Comparison of ENCODE assay signal across 16 mouse cellular contexts in the genomic region with DNA sequence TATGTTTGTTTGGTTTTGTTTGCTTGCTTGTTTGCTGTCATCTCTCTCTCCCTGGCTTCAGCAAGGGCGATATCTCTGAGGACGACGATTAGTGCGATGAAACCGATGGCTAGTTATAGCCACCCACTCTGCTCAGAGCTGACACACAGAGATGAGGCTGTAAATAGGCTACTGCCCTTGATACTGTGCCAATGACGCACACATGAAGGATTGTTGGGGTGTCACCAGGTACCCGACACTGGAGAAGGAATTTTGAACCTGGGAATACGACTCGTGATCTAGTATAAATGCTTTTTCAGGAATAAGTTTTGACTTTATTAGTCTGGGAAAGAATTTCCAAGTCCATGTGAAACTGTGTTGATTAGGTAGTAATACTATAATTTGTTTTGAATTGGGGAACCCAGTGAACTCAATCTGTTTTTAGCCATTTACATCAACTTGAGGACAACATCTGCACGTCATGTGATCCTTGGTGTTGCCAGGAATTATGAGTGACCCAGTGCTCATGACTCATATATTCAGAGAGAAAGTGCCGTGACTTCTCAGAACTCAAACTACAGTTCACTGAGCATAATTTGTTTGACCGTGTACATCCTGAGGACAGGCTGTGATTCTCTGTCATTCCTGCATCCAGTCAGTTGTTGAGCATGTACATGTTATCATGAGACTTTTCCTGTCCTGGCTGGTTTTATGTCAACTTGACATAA.
DNase-seq lines count a peak whose midpoint lies in the region; ATAC-seq lines count a peak whose summit lies in the region.
"Had no signal": no experiment of that assay in that cellular context is flagged by ENCODE, and none has a peak within 500 bp of the region (broad histone marks: within the 10 kb centered on the region; RNA-seq: fewer than 3 reads in every experiment).

No protein-coding gene starts in this region.

- no peaks in the 10 kb centered on the region for H3K36me3 ChIP-seq in heart, embryonic 11.5 days (ENCODE audit: control insufficient read depth, insufficient read depth, low read length)
- H3K36me3 ChIP-seq in kidney, embryonic 14.5 days (ENCODE audit: control insufficient read depth, insufficient read depth, low read length): no peaks in the 10 kb centered on the region
- H3K36me3 ChIP-seq: hindbrain, embryonic 12.5 days; intestine, embryonic 15.5 days; limb, embryonic 13.5 days; stomach, embryonic 15.5 days had no signal

- H3K4me3 ChIP-seq in heart, embryonic 11.5 days (ENCODE audit: low read depth, low read length): no peak overlapping the region
- no peak overlapping the region for H3K4me3 ChIP-seq in kidney, embryonic 14.5 days (ENCODE audit: low read length)
- H3K4me3 ChIP-seq: hindbrain, embryonic 12.5 days; intestine, embryonic 15.5 days; limb, embryonic 13.5 days; stomach, embryonic 15.5 days had no signal

- ATAC-seq in heart, embryonic 11.5 days (replicated peaks; ENCODE audit: insufficient number of reproducible peaks, low FRiP score, low TSS enrichment): no peak
- no peak for ATAC-seq in kidney, embryonic 14.5 days (ENCODE audit: low FRiP score, low TSS enrichment)
- ATAC-seq: forebrain, embryonic 16.5 days; intestine, embryonic 15.5 days had no signal

- no peaks in the 10 kb centered on the region for H3K27me3 ChIP-seq in heart, embryonic 11.5 days (ENCODE audit: control insufficient read depth, insufficient read depth, low read length)
- no peaks in the 10 kb centered on the region for H3K27me3 ChIP-seq in kidney, embryonic 14.5 days (ENCODE audit: control insufficient read depth, insufficient read depth, low read length)
- H3K27me3 ChIP-seq: hindbrain, embryonic 12.5 days; intestine, embryonic 15.5 days; limb, embryonic 13.5 days; stomach, embryonic 15.5 days had no signal

- H3K9me3 ChIP-seq in heart, embryonic 11.5 days (replicated peaks; ENCODE audit: control insufficient read depth, low read length): no peaks in the 10 kb centered on the region
- no peaks in the 10 kb centered on the region for H3K9me3 ChIP-seq in kidney, embryonic 14.5 days (ENCODE audit: control insufficient read depth, low read length)
- H3K9me3 ChIP-seq: hindbrain, embryonic 12.5 days; intestine, embryonic 15.5 days; limb, embryonic 13.5 days; stomach, embryonic 15.5 days had no signal

- no peaks in the 10 kb centered on the region; the same call in 1 of the 2 replicates for H3K4me1 ChIP-seq in heart, embryonic 11.5 days (ENCODE audit: control insufficient read depth, insufficient read depth, low read length)
- H3K4me1 ChIP-seq in kidney, embryonic 14.5 days (ENCODE audit: control insufficient read depth, insufficient read depth, low read length): no peaks in the 10 kb centered on the region
- H3K4me1 ChIP-seq: hindbrain, embryonic 12.5 days; intestine, embryonic 15.5 days; limb, embryonic 13.5 days; stomach, embryonic 15.5 days had no signal

- WGBS in heart, embryonic 11.5 days (ENCODE audit: insufficient replicate concordance): 83% methylated on average over 12 of the region's 12 CpGs
- WGBS in kidney, embryonic 14.5 days: 83% methylated on average over 12 of the region's 12 CpGs

- no peak overlapping the region for H3K9ac ChIP-seq in heart, embryonic 11.5 days (ENCODE audit: low read depth, low read length)
- no peak overlapping the region for H3K9ac ChIP-seq in kidney, embryonic 14.5 days (ENCODE audit: low read depth, low read length)
- H3K9ac ChIP-seq: hindbrain, embryonic 12.5 days; intestine, embryonic 15.5 days; limb, embryonic 13.5 days; stomach, embryonic 15.5 days had no signal

- peak; percentile 40 to 85 for DNase-seq in adrenal gland, adult (ENCODE audit: inconsistent age in 2 of 2, low spot score in 1 of 2)
- no peak for DNase-seq in adrenal gland, postnatal 25 days
- peak; percentile 40 to 63 for DNase-seq in heart, adult 9 months (ENCODE audit: low spot score in 2 of 2)
- DNase-seq in adrenal gland, postnatal 10 days: peak; percentile 18
- DNase-seq in heart, postnatal 4 days: peak; percentile 40
- DNase-seq in cerebellum, adult 9-10 months: no peak
- DNase-seq: cerebellum, adult 11 months; lung, adult 18-20 months; thymus, postnatal 25 days had no signal

- H3K4me2 ChIP-seq in heart, embryonic 11.5 days: no peak overlapping the region
- H3K4me2 ChIP-seq in kidney, embryonic 14.5 days (replicated peaks; ENCODE audit: low read depth, low read length): no peak overlapping the region
- H3K4me2 ChIP-seq: hindbrain, embryonic 12.5 days; intestine, embryonic 15.5 days; limb, embryonic 13.5 days; stomach, embryonic 15.5 days had no signal

- H3K27ac ChIP-seq in heart, embryonic 11.5 days (ENCODE audit: low read depth, low read length): no peak overlapping the region
- no peak overlapping the region for H3K27ac ChIP-seq in kidney, embryonic 14.5 days (ENCODE audit: low read depth, low read length)
- H3K27ac ChIP-seq: hindbrain, embryonic 12.5 days; intestine, embryonic 15.5 days; limb, embryonic 13.5 days; stomach, embryonic 15.5 days had no signal

Comparison
In these comparisons a context has a peak if more than half of its experiments do, and no peak if none do; other contexts are left out.
1. DNase-seq: peak in adrenal gland, adult (2 of 2), heart, adult 9 months (2 of 2), adrenal gland, postnatal 10 days (single experiment) and heart, postnatal 4 days (single experiment); none in adrenal gland, postnatal 25 days (single experiment) and cerebellum, adult 9-10 months (single experiment).